Mouse (Mus musculus) kidney, embryonic 16.5 days (tissue): Measurements from ENCODE around the gene Cd84. TPM values are rescaled to one million over a fixed set of nuclear protein-coding genes. Genes with fewer than 3 reads are reported as not detected.

Experiments used
- ATAC-seq: fragments of 200-750 bp; cut with Nextera tagmentation; 2 replicates; pipeline ENCODE4 v1.8.0; 2017; ENCODE audit warnings: moderate TSS enrichment; ENCODE audit not compliant: low FRiP score, low TSS enrichment
- H3K27ac ChIP-seq: fragments of 300-500 bp; sonication (generic); 2 replicates; pipeline ENCODE4 v1.5.1; 2014; ENCODE audit warnings: low read length
- H3K27me3 ChIP-seq: fragments of 300-500 bp; sonication (generic); 2 replicates; pipeline ENCODE4 v1.6.1; 2014; ENCODE audit warnings: low read length, control low read depth, mixed read lengths; ENCODE audit not compliant: insufficient read depth
- H3K36me3 ChIP-seq: fragments of 300-500 bp; sonication (generic); 2 replicates; pipeline ENCODE4 v1.6.1; 2014; ENCODE audit warnings: low read length, control low read depth, mixed read lengths; ENCODE audit not compliant: insufficient read depth
- H3K4me1 ChIP-seq: fragments of 300-500 bp; sonication (generic); 2 replicates; pipeline ENCODE4 v1.6.1; 2014; ENCODE audit warnings: low read length, control low read depth, mixed read lengths; ENCODE audit not compliant: insufficient read depth
- H3K4me2 ChIP-seq: fragments of 300-500 bp; sonication (generic); replicated peaks from 2 replicates; pipeline ENCODE4 v1.6.1; 2014; ENCODE audit warnings: low read depth, low read length
- H3K4me3 ChIP-seq: fragments of 300-500 bp; sonication (generic); 2 replicates; pipeline ENCODE4 v1.5.1; 2014; ENCODE audit warnings: mild to moderate bottlenecking, low read length
- H3K9ac ChIP-seq: fragments of 300-500 bp; sonication (generic); replicated peaks from 2 replicates; pipeline ENCODE4 v1.6.1; 2014; ENCODE audit warnings: low read length
- H3K9me3 ChIP-seq: fragments of 300-500 bp; sonication (generic); 2 replicates; pipeline ENCODE4 v1.6.1; 2016; ENCODE audit warnings: low read length, control low read depth
- WGBS: fragments of 180-500 bp; shearing (Covaris S2); extraction: QIAGEN DNeasy Blood & Tissue Kit; methylation state at CpG from one replicate; pipeline ENCODE4 v1.1.7; 2014; 5-methylcytosine and 5-hydroxymethylcytosine counted together
- polyA plus RNA-seq: library from polyadenylated mRNA; unstranded; fragments of >200 nt; fragmentation: Nextera tagmentation; extraction: Ambion mirVana; gene quantifications from 2 replicates; pipeline ENCODE4 v1.2.1, GENCODE M21; 2015

Cd84 gene
- polyA plus RNA-seq, 1 experiment from 2014 or later, result 0.52 TPM

GRCm38 (mm10) chr1:171924900-171925299, 85.4 kb downstream of the Cd84 start:
- 76% methylated on average over 3 of the region's 3 CpGs for WGBS
- Histone ChIP-seq H3K4me1 (no peaks in the 10 kb centered on the region), H3K4me3 (no peak overlapping the region), H3K27me3 (no peaks in the 10 kb centered on the region), H3K4me2 (no peak overlapping the region), H3K36me3 (no peaks in the 10 kb centered on the region), H3K9me3 (no peaks in the 10 kb centered on the region), H3K9ac (no peak overlapping the region), H3K27ac (no peak overlapping the region)
- no peak for ATAC-seq

- ATAC-seq, result no peak
- no peaks in the 10 kb centered on the region for H3K4me1 ChIP-seq
- H3K27ac ChIP-seq, result no peak overlapping the region
- no peaks in the 10 kb centered on the region for H3K36me3 ChIP-seq
- 55% methylated on average over 3 of the region's 3 CpGs for WGBS
- no peak overlapping the region for H3K4me2 ChIP-seq
- no peaks in the 10 kb centered on the region for H3K27me3 ChIP-seq
- H3K9me3 ChIP-seq, result no peaks in the 10 kb centered on the region
- H3K4me3 ChIP-seq, result no peak overlapping the region
- no peak overlapping the region for H3K9ac ChIP-seq
These were observed 94.4 kb downstream of the Cd84 start for GRCm38 (mm10) chr1:171933851-171934250.

GRCm38 (mm10) chr1:171938952-171939948, 99.8 kb downstream of the Cd84 start:
- Histone ChIP-seq H3K9ac (no peak overlapping the region), H3K4me2 (no peak overlapping the region), H3K4me1 (no peaks in the 10 kb centered on the region), H3K27ac (no peak overlapping the region), H3K27me3 (no peaks in the 10 kb centered on the region), H3K4me3 (no peak overlapping the region), H3K9me3 (no peaks in the 10 kb centered on the region), H3K36me3 (no peaks in the 10 kb centered on the region)
- no peak for ATAC-seq
- 80% methylated on average over 14 of the region's 14 CpGs for WGBS

Other genes starting within 250 kb of the Cd84 start
- gene Ly9, start 232.3 kb upstream of the Cd84 start, polyA plus RNA-seq, result 0.35 and 0.44 TPM in 2 replicates
- not detected in 2 replicates for gene Slamf7, start 186.7 kb upstream of the Cd84 start, polyA plus RNA-seq
- gene Cd48, start 157.7 kb upstream of the Cd84 start, polyA plus RNA-seq, result 2.3 and 2.8 TPM in 2 replicates
- 0.07 and 0.08 TPM in 2 replicates for gene Slamf1, start 72.6 kb upstream of the Cd84 start, polyA plus RNA-seq
- not detected in 2 replicates for gene Gm10521, start 56.0 kb downstream of the Cd84 start, polyA plus RNA-seq
- gene Slamf6, start 77.8 kb downstream of the Cd84 start, polyA plus RNA-seq, result 0.12 and 0.24 TPM in 2 replicates
- gene Vangl2, start 188.7 kb downstream of the Cd84 start, polyA plus RNA-seq, result 14.6 and 19.0 TPM in 2 replicates
- not detected in 2 replicates for gene Nhlh1, start 217.9 kb downstream of the Cd84 start, polyA plus RNA-seq
- 260 and 264 TPM in 2 replicates for gene Copa, start 242.8 kb downstream of the Cd84 start, polyA plus RNA-seq
- 160 and 164 TPM in 2 replicates for gene Ncstn, start 243.1 kb downstream of the Cd84 start, polyA plus RNA-seq